Mouse (Mus musculus) neural tube, embryonic 11.5 days (tissue): ENCODE measurements at regions not wholly inside any gene's neighbourhood (a gene's known extent, or its start where the extent isn't known, plus 50 kb on each side); places are given as distances from the start of the nearest gene placed in this dataset.

Source experiments
- ATAC-seq: fragments of 200-750 bp; cut with Nextera tagmentation; 2 replicates; pipeline ENCODE4 v1.8.0; 2017; ENCODE audit warnings: moderate number of reproducible peaks, mild to moderate bottlenecking, moderate TSS enrichment, moderate library complexity; ENCODE audit not compliant: insufficient read depth, low FRiP score, low TSS enrichment
- DNase-seq: peaks from one replicate; pipeline ENCODE4 v3.0.0-alpha.2; 2015; ENCODE audit warnings: low spot score
- H3K27ac ChIP-seq: fragments of 300-500 bp; sonication (generic); 2 replicates; pipeline ENCODE4 v1.5.1; 2014; ENCODE audit warnings: low read depth, mild to moderate bottlenecking, low read length
- H3K27me3 ChIP-seq: fragments of 300-500 bp; sonication (generic); 2 replicates; pipeline ENCODE4 v1.6.1; 2014; ENCODE audit warnings: mild to moderate bottlenecking, low read length, mixed read lengths; ENCODE audit not compliant: control insufficient read depth, insufficient read depth
- H3K36me3 ChIP-seq: fragments of 300-500 bp; sonication (generic); 2 replicates; pipeline ENCODE4 v1.6.1; 2014; ENCODE audit warnings: mild to moderate bottlenecking, low read length, moderate library complexity, mixed read lengths; ENCODE audit not compliant: control insufficient read depth, insufficient read depth
- H3K4me1 ChIP-seq: fragments of 300-500 bp; sonication (generic); 2 replicates; pipeline ENCODE4 v1.6.1; 2014; ENCODE audit warnings: low read length, mixed read lengths; ENCODE audit not compliant: control insufficient read depth, insufficient read depth
- H3K4me2 ChIP-seq: fragments of 300-500 bp; sonication (generic); 2 replicates; pipeline ENCODE4 v1.6.1; 2014; ENCODE audit warnings: low read depth, mild to moderate bottlenecking, moderate library complexity
- H3K4me3 ChIP-seq: fragments of 300-500 bp; sonication (generic); 2 replicates; pipeline ENCODE4 v1.5.1; 2014; ENCODE audit warnings: low read depth, low read length
- H3K9ac ChIP-seq: fragments of 300-500 bp; sonication (generic); 2 replicates; pipeline ENCODE4 v1.6.1; 2014; ENCODE audit warnings: mild to moderate bottlenecking, low read length
- H3K9me3 ChIP-seq: fragments of 300-500 bp; sonication (generic); 2 replicates; pipeline ENCODE4 v1.6.1; 2016; ENCODE audit warnings: low read length; ENCODE audit not compliant: control insufficient read depth
- WGBS: fragments of 180-500 bp; shearing (Covaris S2); extraction: QIAGEN DNeasy Blood & Tissue Kit; methylation state at CpG from one replicate; pipeline ENCODE4 v1.1.7; 2014; 5-methylcytosine and 5-hydroxymethylcytosine counted together

DNA sequence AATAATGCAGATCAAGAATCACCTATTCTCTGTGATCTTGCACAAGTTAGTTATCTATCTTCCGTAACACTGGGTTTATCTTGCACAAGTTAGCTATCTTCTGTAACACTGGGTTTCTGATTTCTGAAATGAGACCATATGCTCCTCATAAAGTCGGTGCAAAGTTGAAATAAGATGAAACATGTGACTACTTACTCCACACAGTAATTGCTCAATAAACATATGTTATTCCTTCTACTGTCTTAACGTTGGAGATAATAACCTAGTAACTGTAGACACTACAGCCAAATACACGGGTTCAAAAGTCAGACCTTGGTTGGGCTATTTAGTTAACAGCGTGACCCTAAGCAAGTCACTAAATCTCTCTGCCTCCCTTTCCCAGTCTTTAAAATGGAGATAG lies 65.8 kb upstream of the Atp11b start:
- Histone ChIP-seq H3K9me3 (no peaks in the 10 kb centered on the region), H3K4me1 (no peaks in the 10 kb centered on the region), H3K4me2 (no peak overlapping the region), H3K27me3 (no peaks in the 10 kb centered on the region), H3K9ac (no peak overlapping the region), H3K4me3 (no peak overlapping the region), H3K27ac (no peak overlapping the region), H3K36me3 (no peaks in the 10 kb centered on the region)
- DNase-seq, result no peak
- no peak for ATAC-seq
- 72% methylated on average over 5 of the region's 5 CpGs for WGBS

DNA sequence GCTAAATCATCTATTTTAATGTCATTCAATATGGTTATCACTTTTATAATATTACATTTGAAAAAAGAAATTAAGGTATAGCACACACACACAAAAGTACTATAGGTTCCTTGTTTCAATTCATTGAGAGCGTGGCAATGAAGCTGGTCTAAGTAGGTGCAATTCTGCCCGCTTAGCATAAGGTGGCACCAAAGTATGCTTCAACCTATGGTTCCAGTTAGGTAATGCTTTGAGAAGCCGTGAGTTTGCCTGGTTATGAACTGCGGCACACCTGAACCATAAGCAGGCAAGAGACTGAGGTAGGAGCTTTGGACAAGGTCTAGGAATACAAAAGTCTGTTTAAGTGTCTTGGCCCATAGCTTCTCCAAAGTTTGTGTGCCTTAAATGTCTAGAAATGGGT lies 65.1 kb upstream of the Atp11b start:
- 37% methylated on average over 4 of the region's 4 CpGs for WGBS
- H3K4me3 ChIP-seq, result no peak overlapping the region
- DNase-seq, result peak; percentile 30

DNA sequence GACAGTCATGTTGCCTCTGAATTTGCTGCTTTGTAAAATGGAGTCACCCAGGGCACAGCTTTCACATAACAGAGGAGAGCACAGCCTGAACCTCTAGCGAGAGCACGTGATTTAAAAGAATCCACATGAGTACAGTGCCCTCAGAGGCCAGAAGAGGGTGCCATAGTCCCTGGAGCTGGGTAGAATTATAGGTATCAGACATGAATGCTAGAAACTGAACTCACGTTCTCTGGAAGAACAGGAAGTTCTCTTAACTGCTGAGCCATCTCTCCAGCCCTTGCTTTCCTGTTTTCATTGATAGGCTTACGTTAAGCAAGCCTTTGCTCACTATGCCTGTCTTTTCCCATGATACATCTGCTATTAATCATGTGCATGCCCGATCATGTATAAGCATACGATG lies 60.9 kb upstream of the Atp11b start:
- H3K4me3 ChIP-seq, result no peak overlapping the region
- H3K27ac ChIP-seq, result no peak overlapping the region

More for the DNA sequence above, 65.1 kb upstream of the Atp11b start:
- ATAC-seq, result no peak
- Histone ChIP-seq H3K9ac (no peak overlapping the region), H3K27me3 (no peaks in the 10 kb centered on the region), H3K27ac (no peak overlapping the region), H3K4me1 (no peaks in the 10 kb centered on the region), H3K4me2 (no peak overlapping the region), H3K36me3 (no peaks in the 10 kb centered on the region), H3K9me3 (no peaks in the 10 kb centered on the region)

DNA sequence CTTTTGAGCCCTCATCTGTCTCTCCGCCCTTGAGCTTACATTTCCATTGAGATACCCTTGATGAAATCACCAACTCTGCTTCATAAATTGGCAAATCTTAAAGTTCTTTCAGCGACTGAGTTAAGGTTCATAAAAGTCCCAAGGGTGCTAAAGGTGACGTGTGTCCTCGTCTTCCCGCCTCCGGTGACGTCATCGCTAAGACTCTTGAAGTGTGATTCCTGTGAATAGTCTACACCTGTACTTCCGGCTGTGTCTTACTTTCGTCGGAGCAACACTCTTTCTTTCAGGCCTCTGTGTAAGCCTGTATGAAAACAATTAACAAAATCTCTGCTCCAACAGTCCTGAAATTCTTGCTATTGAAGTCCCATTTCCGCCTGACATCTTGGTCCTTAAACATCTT lies 60.4 kb upstream of the Atp11b start:
- DNase-seq (no peak), ATAC-seq (no peak)
- no peaks in the 10 kb centered on the region for H3K4me1 ChIP-seq
- no peak overlapping the region for H3K27ac ChIP-seq
- H3K4me2 ChIP-seq, result no peak overlapping the region
- H3K4me3 ChIP-seq, result no peak overlapping the region
- H3K27me3 ChIP-seq, result no peaks in the 10 kb centered on the region
- no peak overlapping the region for H3K9ac ChIP-seq
- WGBS, result 89% methylated on average over 12 of the region's 12 CpGs
- no peaks in the 10 kb centered on the region for H3K36me3 ChIP-seq
- H3K9me3 ChIP-seq, result no peaks in the 10 kb centered on the region

More for the DNA sequence above, 60.9 kb upstream of the Atp11b start:
- ATAC-seq (no peak), DNase-seq (peak; percentile 74)
- WGBS, result 52% methylated on average over 6 of the region's 6 CpGs
- Histone ChIP-seq H3K9ac (no peak overlapping the region), H3K27me3 (no peaks in the 10 kb centered on the region), H3K36me3 (no peaks in the 10 kb centered on the region), H3K4me2 (no peak overlapping the region), H3K4me1 (no peaks in the 10 kb centered on the region), H3K9me3 (no peaks in the 10 kb centered on the region)

DNA sequence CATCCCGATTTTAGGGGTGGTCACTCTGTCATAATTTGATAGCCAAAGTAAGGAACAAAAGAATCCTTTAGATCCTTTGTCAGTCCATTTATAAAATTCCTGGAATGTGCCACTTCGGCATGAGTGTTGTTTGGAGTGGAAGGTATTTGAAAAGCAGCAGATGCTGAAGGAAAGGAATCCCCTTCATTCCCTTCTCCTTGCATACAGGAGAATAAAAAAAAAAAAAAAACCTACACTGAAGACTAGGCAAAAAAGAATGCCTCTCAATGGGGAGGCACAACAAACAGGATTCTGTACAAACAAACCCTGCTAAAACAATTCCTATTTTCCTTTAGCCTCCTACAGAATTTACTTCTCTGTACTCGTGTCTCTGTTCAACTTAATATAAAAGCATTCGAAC lies 59.7 kb upstream of the Atp11b start:
- DNase-seq, result no peak
- no peak for ATAC-seq
- H3K9me3 ChIP-seq, result no peaks in the 10 kb centered on the region
- H3K27ac ChIP-seq, result no peak overlapping the region
- no peak overlapping the region for H3K4me2 ChIP-seq
- no peaks in the 10 kb centered on the region for H3K4me1 ChIP-seq
- 81% methylated on average over 4 of the region's 4 CpGs for WGBS
- no peaks in the 10 kb centered on the region for H3K36me3 ChIP-seq
- H3K9ac ChIP-seq, result no peak overlapping the region
- no peaks in the 10 kb centered on the region for H3K27me3 ChIP-seq
- H3K4me3 ChIP-seq, result no peak overlapping the region

DNA sequence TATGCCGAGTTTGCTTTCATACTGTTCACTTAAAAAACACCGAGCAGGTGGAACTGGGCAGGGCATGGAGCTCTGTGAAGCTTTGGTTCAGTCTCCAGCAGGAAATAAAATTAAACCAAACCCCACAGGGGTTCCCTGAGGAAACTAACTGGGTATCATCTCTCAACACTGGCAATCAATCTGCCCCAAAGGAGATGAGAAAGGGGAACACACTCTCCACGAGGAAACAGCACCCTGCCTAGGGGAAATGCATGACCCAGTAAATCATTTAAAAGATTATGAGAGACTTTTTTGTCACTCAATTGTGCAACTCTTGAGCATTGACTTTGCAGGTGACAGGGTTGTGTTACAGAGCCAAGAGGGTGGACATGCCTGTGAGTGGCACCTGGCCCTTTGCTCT lies 58.0 kb upstream of the Atp11b start:
- H3K27me3 ChIP-seq, result no peaks in the 10 kb centered on the region
- WGBS, result 70% methylated on average over 3 of the region's 3 CpGs
- DNase-seq (no peak), ATAC-seq (no peak)
- H3K27ac ChIP-seq, result no peak overlapping the region
- H3K4me1 ChIP-seq, result no peaks in the 10 kb centered on the region
- no peak overlapping the region for H3K4me2 ChIP-seq
- no peak overlapping the region for H3K9ac ChIP-seq
- no peaks in the 10 kb centered on the region for H3K36me3 ChIP-seq
- H3K4me3 ChIP-seq, result no peak overlapping the region
- H3K9me3 ChIP-seq, result no peaks in the 10 kb centered on the region

DNA sequence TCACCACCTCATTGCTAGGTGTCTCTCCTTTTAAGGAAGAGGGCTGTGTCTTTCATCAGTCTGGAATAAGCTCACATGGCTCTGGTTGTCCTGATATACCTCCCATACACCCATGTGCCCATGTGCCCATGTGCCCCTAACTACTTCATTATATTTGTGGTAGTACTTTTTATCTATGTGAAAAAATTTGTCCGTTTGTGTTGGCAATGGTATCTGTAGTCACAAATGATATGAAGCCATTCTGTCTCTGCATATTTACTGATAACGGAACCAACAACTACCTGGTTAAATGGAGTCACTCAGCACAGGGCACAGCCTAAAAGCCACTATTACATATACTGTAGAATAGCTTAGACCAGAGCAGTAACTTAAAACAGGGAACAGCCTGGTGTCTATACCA lies 54.6 kb upstream of the Atp11b start:
- WGBS, result 89% methylated on average over 2 of the region's 2 CpGs
- H3K4me1 ChIP-seq, result no peaks in the 10 kb centered on the region
- H3K9ac ChIP-seq, result no peak overlapping the region
- H3K4me3 ChIP-seq, result no peak overlapping the region
- H3K27ac ChIP-seq, result no peak overlapping the region
- no peak for DNase-seq
- H3K27me3 ChIP-seq, result no peaks in the 10 kb centered on the region
- no peak overlapping the region for H3K4me2 ChIP-seq
- no peaks in the 10 kb centered on the region for H3K9me3 ChIP-seq
- no peak for ATAC-seq
- no peaks in the 10 kb centered on the region for H3K36me3 ChIP-seq

DNA sequence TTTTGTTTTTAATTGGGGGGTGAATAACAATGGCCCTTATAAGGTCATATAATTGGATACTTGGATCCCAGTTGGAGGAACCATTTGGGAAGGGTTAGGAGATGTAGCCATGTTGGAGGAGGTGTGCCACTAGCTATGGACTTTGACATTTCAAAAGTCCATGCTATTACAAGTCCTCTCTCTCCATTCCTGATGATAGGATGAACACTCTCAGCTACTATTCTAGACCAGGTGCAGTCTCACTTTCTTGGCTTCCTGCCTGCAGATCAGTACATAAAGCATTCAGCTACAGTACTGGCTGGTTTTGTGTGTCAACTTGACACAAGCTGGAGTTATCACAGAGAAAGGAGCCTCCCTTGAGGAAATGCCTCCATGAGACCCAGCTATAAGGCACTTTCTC lies 53.9 kb upstream of the Atp11b start:
- Histone ChIP-seq H3K4me2 (no peak overlapping the region), H3K4me1 (no peaks in the 10 kb centered on the region), H3K36me3 (no peaks in the 10 kb centered on the region), H3K27me3 (no peaks in the 10 kb centered on the region), H3K9ac (no peak overlapping the region), H3K4me3 (no peak overlapping the region), H3K27ac (no peak overlapping the region), H3K9me3 (no peaks in the 10 kb centered on the region)
- DNase-seq (no peak), ATAC-seq (no peak)

DNA sequence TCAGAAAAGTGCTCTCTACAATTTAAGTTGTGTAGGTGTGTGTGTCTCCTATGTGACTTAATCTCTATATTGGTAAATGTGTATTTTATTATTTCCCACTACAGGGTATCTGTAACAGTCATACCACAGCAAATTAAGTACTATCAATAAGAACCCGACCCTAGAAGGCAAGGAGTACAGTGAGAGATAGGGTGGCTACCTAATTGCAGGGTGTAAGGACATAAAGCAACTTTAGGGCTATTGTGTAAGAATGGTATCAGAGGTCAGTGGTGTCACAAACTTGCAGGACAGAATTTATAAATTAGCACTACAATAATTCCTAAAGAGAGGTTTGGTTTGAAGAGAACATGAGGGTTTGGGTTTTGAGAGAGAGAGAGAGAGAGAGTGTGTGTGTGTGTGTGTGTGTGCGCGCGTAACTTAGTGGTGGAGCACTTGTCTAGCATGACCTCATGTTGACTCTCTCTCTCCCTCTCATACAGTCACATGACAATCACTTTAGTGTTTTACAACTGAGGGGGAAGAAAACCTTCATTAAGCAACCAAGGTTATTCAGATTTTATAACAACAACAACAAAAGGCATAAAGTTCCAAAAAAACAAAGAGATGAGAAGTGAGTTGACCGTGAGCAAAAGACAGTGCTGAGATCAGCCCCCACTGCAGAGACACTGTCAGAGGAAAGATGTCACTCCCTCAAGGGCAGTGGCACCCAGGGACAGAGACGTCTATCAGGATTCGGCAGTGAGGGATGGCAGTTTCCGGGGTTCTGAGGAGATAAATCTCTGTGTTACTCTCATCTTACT lies 50.2 kb upstream of the Atp11b start:
- H3K4me1 ChIP-seq, result no peaks in the 10 kb centered on the region
- DNase-seq (no peak), ATAC-seq (no peak)
- H3K36me3 ChIP-seq, result no peaks in the 10 kb centered on the region
- H3K9ac ChIP-seq, result no peak overlapping the region
- H3K27ac ChIP-seq, result no peak overlapping the region
- H3K4me2 ChIP-seq, result no peak overlapping the region
- 48% methylated on average over 8 of the region's 8 CpGs for WGBS
- H3K4me3 ChIP-seq, result no peak overlapping the region
- no peaks in the 10 kb centered on the region for H3K27me3 ChIP-seq
- H3K9me3 ChIP-seq, result no peaks in the 10 kb centered on the region
